Mouse (Mus musculus) frontal cortex, adult (tissue): ENCODE data around the gene Ctdnep1.

Experiments
- ATAC-seq: cut with Nextera tagmentation; 2 replicates; pipeline ENCODE4 v1.9.2; 2017; ENCODE audit warnings: mild to moderate bottlenecking, moderate library complexity, mixed read lengths; ENCODE audit not compliant: low TSS enrichment

Gene Ctdnep1

GRCm38 (mm10) chr11:69983377-69983776 lies 2.4 kb downstream of the Ctdnep1 start:
- no peak for ATAC-seq

- no peak for ATAC-seq
Observed at GRCm38 (mm10) chr11:69984431-69984830, 3.5 kb downstream of the Ctdnep1 start.

DNA sequence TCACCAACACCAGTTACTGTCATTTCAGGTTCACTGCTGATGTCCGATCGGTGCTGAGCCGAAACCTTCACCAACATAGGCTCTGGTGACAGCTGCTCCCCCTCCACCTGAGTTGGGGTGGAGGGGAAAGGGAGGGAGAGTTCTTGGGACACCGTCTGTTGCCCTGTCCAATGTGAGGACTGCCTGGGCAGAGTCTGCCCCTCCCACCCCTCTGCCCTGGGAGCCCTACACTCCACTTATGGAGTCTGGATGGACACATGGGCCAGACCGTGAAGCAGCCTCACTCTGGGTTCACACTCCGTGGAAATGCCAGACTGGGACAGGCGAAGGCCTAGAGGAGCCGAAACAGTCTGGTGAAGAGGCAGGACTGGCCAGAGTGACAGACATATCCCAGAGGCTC lies 9.0 kb downstream of the Ctdnep1 start:
- no peak for ATAC-seq

DNA sequence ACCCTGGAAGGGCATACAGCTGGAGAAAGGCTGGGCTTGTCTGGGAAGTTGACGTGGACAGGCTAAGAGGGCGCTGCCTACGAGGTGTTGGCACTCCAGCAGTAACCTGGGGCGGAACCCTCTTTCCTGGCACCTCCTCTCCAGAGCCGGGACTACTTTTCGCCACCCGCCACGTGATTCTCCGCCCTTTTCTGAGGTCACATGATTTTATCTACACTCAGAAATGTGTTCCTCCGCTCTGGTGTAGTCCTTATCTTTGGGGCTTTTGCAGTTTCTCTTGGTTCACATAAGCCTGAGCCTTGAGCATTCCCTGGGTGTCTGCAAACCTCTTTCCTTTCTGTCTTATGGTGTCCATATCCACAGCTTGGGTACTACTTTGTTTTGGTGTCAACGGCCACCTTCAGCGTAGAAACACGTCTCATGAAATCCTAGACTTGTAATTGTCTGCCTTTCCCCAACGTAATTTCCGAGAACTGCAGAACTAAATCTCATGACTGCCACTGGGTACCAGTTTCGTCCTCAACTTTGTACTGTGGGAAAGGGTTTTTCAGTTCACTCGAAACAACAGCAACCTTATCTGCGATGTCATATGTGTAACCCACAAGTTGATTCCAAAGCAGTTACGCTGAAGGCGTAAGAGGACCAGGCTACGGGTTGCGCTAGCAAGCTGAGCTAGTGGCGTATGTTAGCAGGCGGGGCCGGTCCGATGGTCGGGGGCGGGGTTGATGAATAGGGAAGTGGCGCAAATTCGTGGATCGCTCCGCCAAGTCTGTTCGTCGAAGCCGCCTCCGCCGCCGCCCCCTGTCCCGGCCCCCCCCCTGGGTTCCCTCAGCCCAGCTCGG lies 10.1 kb downstream of the Ctdnep1 start, which contains the start of gene Gabarap:
Gabarap (plus strand) TSS at position 294 of the 842 bp plus-strand sequence.
- ATAC-seq = peak; percentile 67

DNA sequence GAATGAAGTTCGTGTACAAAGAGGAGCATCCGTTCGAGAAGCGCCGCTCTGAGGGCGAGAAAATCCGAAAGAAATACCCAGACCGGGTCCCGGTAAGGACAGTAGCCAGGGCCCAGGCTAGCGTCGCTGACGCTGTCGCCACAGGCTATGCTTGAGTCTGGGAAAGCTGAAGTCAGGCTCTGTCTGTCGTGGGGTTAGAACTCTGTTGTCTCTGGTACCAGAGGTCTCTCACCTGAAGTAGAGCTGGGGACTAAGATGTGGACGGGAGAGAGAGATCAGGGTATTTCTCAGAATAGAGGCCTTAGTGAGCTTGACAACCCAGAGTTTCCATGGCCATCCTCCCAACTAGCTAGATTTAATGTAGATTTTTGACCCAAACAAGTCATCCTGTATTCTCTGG lies 10.8 kb downstream of the Ctdnep1 start:
- ATAC-seq = no peak

DNA sequence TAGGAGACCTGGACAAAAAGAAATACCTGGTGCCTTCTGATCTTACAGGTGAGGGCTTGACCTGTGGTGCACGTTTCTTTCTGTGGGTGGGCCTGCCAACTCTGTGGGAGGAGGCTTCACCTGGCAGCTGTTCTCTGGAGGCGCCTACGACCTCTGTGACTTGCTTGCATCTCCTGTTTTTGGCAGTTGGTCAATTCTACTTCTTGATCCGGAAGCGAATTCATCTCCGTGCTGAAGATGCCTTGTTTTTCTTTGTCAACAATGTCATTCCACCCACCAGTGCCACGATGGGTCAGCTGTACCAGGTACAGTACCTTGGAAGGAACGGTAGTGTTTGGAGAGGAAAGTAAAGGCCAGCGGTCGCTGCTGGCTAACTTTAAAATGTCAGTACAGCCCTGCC lies 11.4 kb downstream of the Ctdnep1 start:
- ATAC-seq = no peak

DNA sequence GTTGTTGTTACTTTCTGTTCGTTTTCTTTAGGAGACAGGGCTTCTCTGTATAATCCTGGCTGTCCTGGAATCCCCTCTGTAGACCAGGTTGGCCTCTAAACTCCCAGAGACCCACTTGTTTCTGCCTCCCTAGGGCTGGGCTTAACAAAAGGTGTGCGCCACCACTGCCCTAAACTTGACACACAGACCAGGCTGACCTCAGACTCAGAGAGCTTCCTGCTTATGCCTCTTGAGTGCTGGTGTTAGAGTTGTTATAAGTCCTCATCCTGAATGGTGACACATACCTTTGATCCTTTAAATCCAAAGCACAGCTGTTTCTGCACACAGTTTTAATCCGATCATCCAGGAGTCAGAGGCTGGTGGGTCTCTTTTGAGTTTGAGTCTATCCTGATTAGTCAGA lies 12.0 kb downstream of the Ctdnep1 start:
- no peak for ATAC-seq

DNA sequence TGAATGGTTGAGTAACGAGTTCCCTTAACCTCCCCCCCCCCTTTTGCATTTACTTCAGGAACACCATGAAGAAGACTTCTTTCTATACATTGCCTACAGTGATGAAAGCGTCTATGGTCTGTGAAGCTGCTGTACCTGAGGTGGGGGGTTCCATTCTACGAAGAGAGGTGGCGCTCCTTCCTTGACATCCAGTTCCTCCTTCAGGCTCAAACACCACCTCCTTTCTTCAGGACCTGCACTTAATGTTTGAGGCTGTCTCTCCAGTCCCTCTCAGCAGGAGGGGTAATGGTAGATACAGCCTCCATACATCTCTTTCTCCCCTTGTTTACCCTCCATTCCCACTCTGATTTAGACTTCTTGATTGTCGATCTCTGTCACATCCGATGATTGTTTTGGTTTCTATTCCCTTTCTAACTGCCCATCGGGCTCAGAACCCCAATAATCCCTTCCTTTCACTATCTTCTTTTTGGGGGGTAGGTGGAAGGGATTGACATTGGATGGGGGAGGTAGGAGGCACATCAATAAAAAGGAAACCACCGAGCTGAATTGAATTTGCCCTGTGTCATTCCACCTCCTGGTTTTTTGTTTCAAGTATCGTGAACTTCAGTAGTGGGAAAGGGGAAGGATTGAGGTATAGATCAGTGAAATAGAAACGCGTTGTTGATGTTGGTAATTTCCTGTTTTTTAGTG lies 13.6 kb downstream of the Ctdnep1 start:
- ATAC-seq = no peak

DNA sequence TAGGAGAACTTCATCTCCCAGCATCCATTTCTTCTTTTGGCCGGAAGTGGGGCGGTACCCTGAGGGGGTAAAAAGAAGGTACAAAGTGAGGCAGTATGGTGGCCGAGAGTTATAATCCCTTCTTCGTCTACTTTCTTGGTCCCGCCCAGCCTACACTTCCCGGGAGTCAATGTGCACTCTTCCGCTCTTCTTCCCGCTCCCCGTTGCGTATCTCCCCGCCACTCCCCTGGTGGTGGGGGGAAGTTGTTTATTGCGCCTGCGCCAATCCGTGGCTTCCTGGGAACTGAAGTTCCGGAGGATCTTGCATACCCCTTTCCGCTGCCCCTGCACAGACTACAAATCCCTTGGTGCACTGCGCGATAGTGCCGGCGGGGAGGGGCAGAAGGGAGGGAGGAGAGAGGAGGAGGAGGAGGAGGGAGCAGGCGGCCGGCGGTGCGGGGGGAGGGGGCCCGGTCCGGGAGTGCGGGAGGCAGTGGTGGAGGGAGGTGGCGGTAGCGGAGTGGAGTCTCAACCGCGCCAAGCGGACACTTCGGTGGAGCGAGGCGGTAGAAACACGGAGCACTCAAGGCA lies 14.5 kb downstream of the Ctdnep1 start, which contains the start of gene Phf23:
Phf23 (plus strand) TSS at position 387 of the 570 bp plus-strand sequence.
- peak; percentile 72 for ATAC-seq

DNA sequence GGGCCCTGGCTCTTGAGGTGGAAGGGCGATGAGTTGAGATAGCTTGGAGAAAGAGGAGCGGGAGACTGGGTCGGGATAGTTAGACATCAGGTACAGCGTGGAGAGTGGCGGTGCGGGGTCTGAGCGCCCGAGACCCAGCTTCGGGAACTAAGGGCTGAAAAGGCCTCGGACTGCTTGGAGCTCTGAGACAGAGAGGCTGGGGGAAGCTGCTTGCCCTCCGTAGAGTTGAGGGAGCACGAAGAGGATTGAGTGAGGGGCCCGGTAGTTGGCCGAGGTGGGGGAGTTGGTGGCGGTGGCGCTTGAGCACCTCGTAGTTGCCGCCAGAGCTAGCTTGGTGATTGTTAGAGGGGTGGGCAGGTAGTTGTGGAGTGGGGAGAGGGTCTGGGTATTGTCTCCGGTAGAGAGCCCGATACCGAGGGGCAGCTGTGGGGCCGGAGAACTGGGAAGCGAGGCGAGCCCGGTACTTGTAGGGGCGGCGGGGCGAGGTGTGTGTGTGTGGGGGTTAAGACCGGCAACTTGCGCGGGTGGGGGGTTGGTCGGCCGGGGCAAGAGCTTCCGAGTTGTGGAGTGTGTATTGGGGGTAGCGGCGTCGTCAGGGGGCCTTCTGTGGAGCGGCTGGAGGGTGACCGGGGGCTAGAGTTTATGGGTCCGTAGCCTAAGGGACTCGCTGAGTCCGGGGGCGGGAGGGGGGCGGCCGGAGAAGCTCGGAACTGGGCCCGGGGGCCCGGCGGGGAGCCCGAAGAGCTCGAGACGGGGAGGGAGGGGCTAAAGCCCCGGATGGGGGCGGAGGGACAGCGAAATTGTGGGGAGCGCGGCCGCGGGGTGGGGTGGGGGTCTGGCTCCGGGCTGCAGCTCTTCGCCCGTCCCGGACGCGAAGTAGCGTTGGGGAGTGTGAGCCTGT lies 15.5 kb downstream of the Ctdnep1 start:
- no peak for ATAC-seq

- no peak for ATAC-seq
Observed at GRCm38 (mm10) chr11:69997070-69997509, 16.1 kb downstream of the Ctdnep1 start.

DNA sequence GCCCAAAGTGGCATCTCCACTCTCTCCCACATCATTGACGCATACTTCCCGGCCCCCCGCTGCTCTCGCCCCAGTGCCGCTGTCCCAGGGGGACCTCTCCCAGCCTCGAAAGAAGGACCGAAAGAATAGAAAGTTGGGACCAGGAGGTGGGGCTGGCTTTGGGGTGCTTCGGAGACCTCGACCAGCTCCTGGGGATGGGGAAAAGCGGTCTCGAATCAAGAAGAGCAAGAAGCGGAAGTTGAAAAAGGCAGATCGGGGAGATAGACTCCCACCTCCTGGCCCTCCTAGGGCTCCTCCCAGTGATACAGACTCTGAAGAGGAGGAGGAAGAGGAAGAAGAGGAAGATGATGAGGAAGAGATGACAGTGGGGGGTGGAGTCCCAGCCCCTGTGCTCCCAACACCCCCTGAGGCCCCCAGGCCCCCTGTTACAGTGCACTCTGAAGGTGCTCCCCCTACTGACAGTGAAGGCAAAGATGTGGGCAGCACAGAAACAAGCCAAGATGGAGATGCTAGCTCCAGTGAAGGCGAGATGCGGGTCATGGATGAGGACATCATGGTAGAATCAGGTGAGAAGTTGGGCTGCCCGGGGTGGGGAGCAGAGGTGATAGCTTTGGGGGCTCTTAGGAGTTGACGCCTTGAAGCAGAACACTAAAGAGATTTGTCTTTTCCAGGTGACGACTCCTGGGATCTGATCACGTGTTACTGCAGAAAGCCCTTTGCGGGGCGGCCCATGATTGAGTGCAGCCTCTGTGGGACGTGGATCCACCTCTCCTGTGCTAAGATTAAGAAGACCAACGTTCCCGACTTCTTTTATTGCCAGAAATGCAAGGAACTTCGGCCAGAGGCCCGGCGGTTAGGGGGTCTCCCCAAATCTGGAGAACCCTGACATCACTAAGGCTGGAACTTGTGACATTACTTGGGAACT lies 17.9 kb downstream of the Ctdnep1 start:
- no peak for ATAC-seq

DNA sequence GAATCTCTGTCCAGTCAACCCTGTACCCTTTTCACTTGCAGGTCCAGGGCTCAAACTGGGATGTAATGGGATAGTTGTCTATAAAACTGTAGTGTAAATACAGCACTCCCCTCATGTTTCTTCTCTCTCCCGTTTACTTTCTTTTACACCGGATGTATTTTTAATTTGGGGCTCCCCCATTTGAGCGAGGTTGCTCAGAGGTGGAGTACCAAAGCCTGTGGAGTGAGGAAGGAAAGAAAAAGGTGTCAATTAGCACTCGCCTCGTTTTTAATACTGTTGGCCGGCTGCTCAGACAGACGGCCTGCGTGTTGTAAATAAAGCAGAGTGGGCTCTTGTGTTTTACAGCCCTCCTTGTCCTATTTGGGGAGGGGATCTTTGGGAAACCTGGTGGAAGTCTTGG lies 18.7 kb downstream of the Ctdnep1 start:
- ATAC-seq = no peak

- ATAC-seq = peak; percentile 45
Observed at GRCm38 (mm10) chr11:70000396-70000898, 19.5 kb downstream of the Ctdnep1 start, which contains the start of gene Dvl2. Gene Dvl2, plus strand, starts transcription at chr11:70000595.

DNA sequence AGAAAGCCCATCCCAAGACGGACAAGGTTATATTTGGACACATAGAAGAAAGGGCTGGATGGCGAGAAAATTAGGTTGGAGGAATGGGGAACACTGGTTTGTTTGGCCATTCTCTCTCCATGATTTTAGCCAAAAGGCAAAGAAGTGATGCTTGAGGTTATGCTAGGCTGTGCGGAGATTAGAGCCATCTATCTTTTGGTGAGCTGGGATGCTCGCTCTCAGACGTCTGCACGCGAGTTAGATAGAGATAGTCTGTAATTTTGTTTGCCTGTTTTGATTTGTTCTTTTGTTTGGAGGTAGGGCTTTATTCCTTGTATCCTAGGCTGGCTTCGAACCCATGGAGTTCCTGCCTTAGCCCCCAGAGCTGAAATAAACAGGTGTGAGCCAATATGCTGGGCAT lies 20.2 kb downstream of the Ctdnep1 start:
- ATAC-seq = no peak

- no peak for ATAC-seq
Observed at GRCm38 (mm10) chr11:70001865-70002264, 20.9 kb downstream of the Ctdnep1 start.

DNA sequence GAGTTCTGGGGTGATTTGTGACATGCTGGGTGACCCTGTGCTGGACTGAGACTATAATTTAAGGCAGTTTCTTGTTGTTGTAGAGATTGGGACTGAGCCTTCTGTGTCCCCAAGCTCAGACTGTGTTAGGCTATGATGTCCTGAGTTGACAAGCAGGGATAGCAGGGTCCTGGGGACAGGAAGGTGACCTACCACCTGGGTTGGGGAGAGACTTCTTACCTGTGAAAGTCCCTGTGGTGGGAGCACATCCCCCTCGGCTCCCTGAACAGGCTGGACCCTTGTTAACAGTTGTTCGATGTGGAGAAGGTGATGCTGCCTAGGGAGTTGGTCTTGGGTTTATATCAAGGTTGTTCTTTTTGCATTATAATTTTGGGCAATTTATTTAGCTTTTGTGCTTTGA lies 21.5 kb downstream of the Ctdnep1 start:
- ATAC-seq = no peak

GRCm38 (mm10) chr11:70005521-70005920 lies 24.6 kb downstream of the Ctdnep1 start:
- no peak for ATAC-seq

- ATAC-seq = no peak
Observed at GRCm38 (mm10) chr11:70010033-70010432, 29.1 kb downstream of the Ctdnep1 start.

- no peak for ATAC-seq
Observed at GRCm38 (mm10) chr11:70010548-70010947, 29.6 kb downstream of the Ctdnep1 start.
